Mouse (Mus musculus) limb, embryonic 15.5 days (tissue): ENCODE measurements at regions not wholly inside any gene's neighbourhood (a gene's known extent, or its start where the extent isn't known, plus 50 kb on each side); places are given as distances from the start of the nearest gene placed in this dataset.

ENCODE experiments used
- ATAC-seq: fragments of 200-750 bp; cut with Nextera tagmentation; 2 replicates; pipeline ENCODE4 v1.8.0; 2017; ENCODE audit warnings: low read depth, moderate TSS enrichment; ENCODE audit not compliant: insufficient number of reproducible peaks, low FRiP score, low TSS enrichment
- H3K27ac ChIP-seq: fragments of 300-500 bp; sonication (generic); 2 replicates; pipeline ENCODE4 v1.5.1; 2015; ENCODE audit warnings: moderate library complexity, mild to moderate bottlenecking, inconsistent platforms
- H3K27me3 ChIP-seq: fragments of 300-500 bp; sonication (generic); 2 replicates; pipeline ENCODE4 v1.6.1; 2015; ENCODE audit warnings: inconsistent platforms
- H3K36me3 ChIP-seq: fragments of 300-500 bp; sonication (generic); 2 replicates; pipeline ENCODE4 v1.6.1; 2015; ENCODE audit warnings: inconsistent platforms
- H3K4me1 ChIP-seq: fragments of 300-500 bp; sonication (generic); 2 replicates; pipeline ENCODE4 v1.6.1; 2015; ENCODE audit warnings: inconsistent platforms
- H3K4me2 ChIP-seq: fragments of 300-500 bp; sonication (generic); 2 replicates; pipeline ENCODE4 v1.6.1; 2015; ENCODE audit warnings: mild to moderate bottlenecking, inconsistent platforms
- H3K4me3 ChIP-seq: fragments of 300-500 bp; sonication (generic); 2 replicates; pipeline ENCODE4 v1.5.1; 2015; ENCODE audit warnings: mild to moderate bottlenecking, inconsistent platforms
- H3K9ac ChIP-seq: fragments of 300-500 bp; sonication (generic); 2 replicates; pipeline ENCODE4 v1.6.1; 2015; ENCODE audit warnings: inconsistent platforms
- H3K9me3 ChIP-seq: fragments of 300-500 bp; sonication (generic); 2 replicates; pipeline ENCODE4 v1.6.1; 2016; ENCODE audit warnings: inconsistent platforms
- WGBS: fragments of 180-500 bp; shearing (Covaris S2); methylation state at CpG from one replicate; pipeline ENCODE4 v1.1.7; 2015; 5-methylcytosine and 5-hydroxymethylcytosine counted together

GRCm38 (mm10) chr2:166237554-166238269, 82.2 kb upstream of the Sulf2 start:
- H3K27ac ChIP-seq, result no peak overlapping the region
- H3K36me3 ChIP-seq, result no peaks in the 10 kb centered on the region
- H3K9me3 ChIP-seq, result no peaks in the 10 kb centered on the region
- peaks cover 12% of the 10 kb centered on the region for H3K4me1 ChIP-seq
- no peak overlapping the region for H3K4me2 ChIP-seq
- H3K9ac ChIP-seq, result no peak overlapping the region
- no peaks in the 10 kb centered on the region for H3K27me3 ChIP-seq
- WGBS, result 53% methylated on average over 13 of the region's 13 CpGs
- no peak overlapping the region for H3K4me3 ChIP-seq
- no peak for ATAC-seq

GRCm38 (mm10) chr2:166236102-166236501, 80.6 kb upstream of the Sulf2 start:
- no peak overlapping the region for H3K27ac ChIP-seq
- H3K36me3 ChIP-seq, result no peaks in the 10 kb centered on the region
- H3K4me3 ChIP-seq, result no peak overlapping the region
- no peak overlapping the region for H3K4me2 ChIP-seq
- WGBS, result 61% methylated on average over 5 of the region's 5 CpGs
- ATAC-seq, result no peak
- H3K27me3 ChIP-seq, result no peaks in the 10 kb centered on the region
- H3K9ac ChIP-seq, result no peak overlapping the region
- H3K4me1 ChIP-seq, result peaks cover 18% of the 10 kb centered on the region
- no peaks in the 10 kb centered on the region for H3K9me3 ChIP-seq

- no peak overlapping the region for H3K4me3 ChIP-seq
- no peak for ATAC-seq
- no peaks in the 10 kb centered on the region for H3K36me3 ChIP-seq
- 79% methylated on average over 7 of the region's 7 CpGs for WGBS
- H3K27me3 ChIP-seq, result no peaks in the 10 kb centered on the region
- no peak overlapping the region for H3K9ac ChIP-seq
- H3K4me1 ChIP-seq, result peaks cover 20% of the 10 kb centered on the region
- no peaks in the 10 kb centered on the region for H3K9me3 ChIP-seq
- no peak overlapping the region for H3K27ac ChIP-seq
- H3K4me2 ChIP-seq, result no peak overlapping the region
Observed at GRCm38 (mm10) chr2:166234579-166235212, 79.2 kb upstream of the Sulf2 start.

- no peak overlapping the region for H3K27ac ChIP-seq
Observed at GRCm38 (mm10) chr2:166233246-166233645, 77.8 kb upstream of the Sulf2 start.

GRCm38 (mm10) chr2:166232376-166232775, 76.9 kb upstream of the Sulf2 start:
- Histone ChIP-seq H3K4me2 (no peak overlapping the region), H3K27ac (peak overlapping the region; percentile 57), H3K9ac (no peak overlapping the region), H3K4me3 (no peak overlapping the region), H3K4me1 (peaks cover 15% of the 10 kb centered on the region), H3K9me3 (no peaks in the 10 kb centered on the region), H3K27me3 (no peaks in the 10 kb centered on the region), H3K36me3 (no peaks in the 10 kb centered on the region)
- WGBS, result 24% methylated on average over 3 of the region's 3 CpGs
- ATAC-seq, result no peak

More at GRCm38 (mm10) chr2:166233246-166233645, 77.8 kb upstream of the Sulf2 start:
- H3K27me3 ChIP-seq, result no peaks in the 10 kb centered on the region
- no peak for ATAC-seq
- H3K9ac ChIP-seq, result no peak overlapping the region
- WGBS, result 80% methylated on average over 1 of the region's 1 CpGs
- H3K9me3 ChIP-seq, result no peaks in the 10 kb centered on the region
- H3K36me3 ChIP-seq, result no peaks in the 10 kb centered on the region
- H3K4me2 ChIP-seq, result no peak overlapping the region
- peaks cover 20% of the 10 kb centered on the region for H3K4me1 ChIP-seq
- no peak overlapping the region for H3K4me3 ChIP-seq

GRCm38 (mm10) chr2:166230617-166231016, 75.2 kb upstream of the Sulf2 start:
- no peak for ATAC-seq
- H3K9ac ChIP-seq, result no peak overlapping the region
- H3K4me2 ChIP-seq, result no peak overlapping the region
- H3K9me3 ChIP-seq, result no peaks in the 10 kb centered on the region
- no peak overlapping the region for H3K4me3 ChIP-seq
- no peaks in the 10 kb centered on the region for H3K27me3 ChIP-seq
- no peak overlapping the region for H3K27ac ChIP-seq
- peaks cover 13% of the 10 kb centered on the region for H3K4me1 ChIP-seq
- 74% methylated on average over 6 of the region's 6 CpGs for WGBS
- no peaks in the 10 kb centered on the region for H3K36me3 ChIP-seq

- 85% methylated on average over 5 of the region's 6 CpGs for WGBS
- no peak for ATAC-seq
- H3K27ac ChIP-seq, result no peak overlapping the region
- H3K27me3 ChIP-seq, result no peaks in the 10 kb centered on the region
- peaks cover 13% of the 10 kb centered on the region for H3K4me1 ChIP-seq
- H3K4me2 ChIP-seq, result no peak overlapping the region
- no peak overlapping the region for H3K4me3 ChIP-seq
- no peaks in the 10 kb centered on the region for H3K36me3 ChIP-seq
- H3K9ac ChIP-seq, result no peak overlapping the region
- no peaks in the 10 kb centered on the region for H3K9me3 ChIP-seq
Observed at GRCm38 (mm10) chr2:166228356-166228755, 72.9 kb upstream of the Sulf2 start.

GRCm38 (mm10) chr2:166227496-166227895, 72.0 kb upstream of the Sulf2 start:
- no peak for ATAC-seq
- no peak overlapping the region for H3K27ac ChIP-seq
- 43% methylated on average over 5 of the region's 5 CpGs for WGBS

GRCm38 (mm10) chr2:166226929-166227328, 71.5 kb upstream of the Sulf2 start:
- Histone ChIP-seq H3K4me3 (no peak overlapping the region), H3K27ac (no peak overlapping the region; the same call in 1 of the 2 replicates), H3K27me3 (no peaks in the 10 kb centered on the region), H3K9ac (no peak overlapping the region), H3K9me3 (no peaks in the 10 kb centered on the region), H3K4me1 (peaks cover 3% of the 10 kb centered on the region), H3K4me2 (no peak overlapping the region), H3K36me3 (no peaks in the 10 kb centered on the region)
- ATAC-seq, result no peak
- WGBS, result 38% methylated on average over 3 of the region's 3 CpGs

More at GRCm38 (mm10) chr2:166227496-166227895, 72.0 kb upstream of the Sulf2 start:
- Histone ChIP-seq H3K4me1 (peaks cover 8% of the 10 kb centered on the region), H3K36me3 (no peaks in the 10 kb centered on the region), H3K4me3 (no peak overlapping the region), H3K4me2 (no peak overlapping the region), H3K27me3 (no peaks in the 10 kb centered on the region), H3K9ac (no peak overlapping the region), H3K9me3 (no peaks in the 10 kb centered on the region)

GRCm38 (mm10) chr2:166226331-166226730, 70.9 kb upstream of the Sulf2 start:
- no peaks in the 10 kb centered on the region for H3K9me3 ChIP-seq
- no peaks in the 10 kb centered on the region for H3K27me3 ChIP-seq
- H3K4me1 ChIP-seq, result peaks cover 2% of the 10 kb centered on the region; the same call in 1 of the 2 replicates
- no peak overlapping the region for H3K4me3 ChIP-seq
- ATAC-seq, result no peak
- H3K27ac ChIP-seq, result no peak overlapping the region
- no peak overlapping the region for H3K9ac ChIP-seq
- H3K4me2 ChIP-seq, result no peak overlapping the region
- no peaks in the 10 kb centered on the region for H3K36me3 ChIP-seq
- 95% methylated on average over 2 of the region's 2 CpGs for WGBS

- Histone ChIP-seq H3K9me3 (no peaks in the 10 kb centered on the region), H3K27ac (no peak overlapping the region), H3K9ac (no peak overlapping the region), H3K36me3 (no peaks in the 10 kb centered on the region), H3K4me3 (no peak overlapping the region), H3K27me3 (no peaks in the 10 kb centered on the region), H3K4me1 (no peaks in the 10 kb centered on the region), H3K4me2 (no peak overlapping the region)
- no peak for ATAC-seq
- WGBS, result 54% methylated on average over 9 of the region's 9 CpGs
Observed at GRCm38 (mm10) chr2:166225354-166225753, 69.9 kb upstream of the Sulf2 start.

- H3K27me3 ChIP-seq, result no peaks in the 10 kb centered on the region
- no peak overlapping the region for H3K4me3 ChIP-seq
- no peak overlapping the region for H3K4me2 ChIP-seq
- H3K9me3 ChIP-seq, result no peaks in the 10 kb centered on the region
- H3K36me3 ChIP-seq, result no peaks in the 10 kb centered on the region
- H3K9ac ChIP-seq, result no peak overlapping the region
- H3K27ac ChIP-seq, result no peak overlapping the region
- 0 out of 2 replicates have a peak, but pooled peaks cover 3% of the 10 kb centered on the region for H3K4me1 ChIP-seq
- WGBS, result 74% methylated on average over 9 of the region's 9 CpGs
- no peak for ATAC-seq
Observed at GRCm38 (mm10) chr2:166218783-166219182, 63.3 kb upstream of the Sulf2 start.
